Mouse (Mus musculus) gastrocnemius, postnatal 36 days (tissue): ENCODE results near the gene Ddx39b. TPM values are rescaled to one million over a fixed set of nuclear protein-coding genes. Genes with fewer than 3 reads are reported as not detected.
A peak's percentile ranks its signal among the peaks of the same experiment; 100 is the strongest.

Experiments used
- DNase-seq, 2 experiments: peaks; one replicate each; pipeline ENCODE4 v3.0.0; 2022
- intact Hi-C: fragments of 180-260 bp; cut with DNase I; formaldehyde crosslinking; loops from one replicate; pipeline ENCODE4 v1.15.1; 2025
- long read RNA-seq, 2 experiments: library from polyadenylated mRNA; stranded (forward); transcript quantifications; one replicate each; pipeline ENCODE4 v2.0.0; 2021
- total RNA-seq, 2 experiments: library from RNA; stranded (reverse); gene quantifications; 2 replicates each; pipeline ENCODE4 v1.2.3; 2021

Gene Ddx39b
- total RNA-seq: 10 to 100 TPM; 67.7 to 83.0 TPM
- long read RNA-seq, experiment 1, transcript Ddx39b-201 (11 exons, 1,739 nt): major isoform, 34 of 54 reads
- long read RNA-seq, experiment 1, transcript Ddx39b-203 (10 exons, 2,848 nt): minor isoform, 7 of 54 reads
- long read RNA-seq, experiment 1, partial matches to known transcripts: 9 of 54 reads
- long read RNA-seq, experiment 1, other reads (novel, unspliced or antisense): 4 of 54 reads
- long read RNA-seq, experiment 2, transcript Ddx39b-203 (10 exons, 2,848 nt): minor isoform, 6 of 96 reads
- long read RNA-seq, experiment 2, transcript Ddx39b-201 (11 exons, 1,739 nt): major isoform, 69 of 96 reads
- long read RNA-seq, experiment 2, partial matches to known transcripts: 16 of 96 reads
- long read RNA-seq, experiment 2, other reads (novel, unspliced or antisense): 5 of 96 reads

GRCm38 (mm10) chr17:35241305-35242014 is at the start of gene Ddx39b:
TSS of gene Ddx39b (plus strand) at chr17:35241746.
- intact Hi-C loops: loop anchor here (10.0 kb wide), 2 partner anchors 647 to 1127 kb away; partner anchors contain the start of genes Ager, H2-DMa and Pbx2
- peak; percentile 92 to 96 for DNase-seq

- DNase-seq: no peak
- intact Hi-C loops: no loop called here
Observed at GRCm38 (mm10) chr17:35192924-35193323, 48.6 kb upstream of the Ddx39b start.

- no peak for DNase-seq
- intact Hi-C loops: loop anchor here (2.0 kb wide), 1 partner anchor 15 kb away; no protein-coding TSS in a partner anchor
Observed at GRCm38 (mm10) chr17:35193881-35194843, 47.4 kb upstream of the Ddx39b start, which contains the start of gene Ltb. TSS of gene Ltb (plus strand) at chr17:35194439.

- no peak for DNase-seq
- intact Hi-C loops: loop anchor here (2.0 kb wide), 1 partner anchor 16 kb away; no protein-coding TSS in a partner anchor
Observed at GRCm38 (mm10) chr17:35194844-35195630, 46.5 kb upstream of the Ddx39b start.

- DNase-seq: peak; percentile 73 to 74
- intact Hi-C loops: loop anchor here (2.0 kb wide), 1 partner anchor 17 kb away; no protein-coding TSS in a partner anchor
Observed at GRCm38 (mm10) chr17:35195631-35196320, 45.8 kb upstream of the Ddx39b start.

GRCm38 (mm10) chr17:35196321-35196641 is 45.3 kb upstream of the Ddx39b start:
- DNase-seq: no peak
- intact Hi-C loops: no loop called here

- DNase-seq: no peak
- intact Hi-C loops: no loop called here
Observed at GRCm38 (mm10) chr17:35197126-35197525, 44.4 kb upstream of the Ddx39b start.

- intact Hi-C loops: no loop called here
- no peak for DNase-seq
Observed at GRCm38 (mm10) chr17:35198029-35198428, 43.5 kb upstream of the Ddx39b start.

GRCm38 (mm10) chr17:35198946-35199345 is 42.6 kb upstream of the Ddx39b start:
- intact Hi-C loops: no loop called here
- DNase-seq: no peak

- intact Hi-C loops: no loop called here
- DNase-seq: no peak
Observed at GRCm38 (mm10) chr17:35200398-35200797, 41.1 kb upstream of the Ddx39b start.

GRCm38 (mm10) chr17:35201128-35201527 is 40.4 kb upstream of the Ddx39b start:
- intact Hi-C loops: no loop called here
- DNase-seq: no peak

- peak in 1 of 2 experiments; percentile 62 for DNase-seq
- intact Hi-C loops: no loop called here
Observed at GRCm38 (mm10) chr17:35201787-35202186, 39.8 kb upstream of the Ddx39b start, which contains the start of gene Tnf. TSS of gene Tnf (minus strand) at chr17:35202007.

- intact Hi-C loops: no loop called here
- no peak for DNase-seq
Observed at GRCm38 (mm10) chr17:35202442-35202841, 39.1 kb upstream of the Ddx39b start.

GRCm38 (mm10) chr17:35204494-35205379 is 36.8 kb upstream of the Ddx39b start, which contains the start of gene Lta:
TSS of gene Lta (minus strand) at chr17:35205351.
- intact Hi-C loops: no loop called here
- no peak for DNase-seq

GRCm38 (mm10) chr17:35205380-35205769 is 36.2 kb upstream of the Ddx39b start:
- no peak for DNase-seq
- intact Hi-C loops: no loop called here

GRCm38 (mm10) chr17:35209785-35210535 is 31.6 kb upstream of the Ddx39b start:
- intact Hi-C loops: no loop called here
- no peak for DNase-seq

GRCm38 (mm10) chr17:35210593-35210992 is 31.0 kb upstream of the Ddx39b start:
- no peak for DNase-seq
- intact Hi-C loops: no loop called here
